Mouse (Mus musculus) CH12.LX (cell line): ENCODE measurements around the gene Wdr26. TPM values are rescaled to one million over a fixed set of nuclear protein-coding genes. Genes with fewer than 3 reads are reported as not detected.

Experiments used
- DNase-seq: peaks from one replicate; pipeline ENCODE4 v3.0.0-alpha.2; 2013; ENCODE audit errors: extremely low read depth
- H3K27ac ChIP-seq: 2 replicates; pipeline ENCODE4 v1.5.1; 2012; ENCODE audit warnings: low read depth, mild to moderate bottlenecking, control low read depth, moderate library complexity; ENCODE audit not compliant: insufficient read depth
- H3K27me3 ChIP-seq: replicated peaks from 2 replicates; pipeline ENCODE3; 2012; ENCODE audit warnings: inconsistent platforms
- H3K36me3 ChIP-seq, 2 experiments: replicated peaks in 1 of 2; 2 replicates each; pipeline versions ENCODE3 to v1.6.1; 2012; ENCODE audit warnings: inconsistent platforms in 1 of 2, low read length in 1 of 2, mild to moderate bottlenecking in 1 of 2, mixed read lengths in 1 of 2, moderate library complexity in 1 of 2; ENCODE audit not compliant: control insufficient read depth in 1 of 2, insufficient read depth in 1 of 2
- H3K4me1 ChIP-seq, 2 experiments: 2 replicates each; pipeline ENCODE4 v1.6.1; 2012; ENCODE audit warnings: inconsistent platforms in 1 of 2, moderate library complexity in 1 of 2; ENCODE audit not compliant: insufficient read depth in 2 of 2, control insufficient read depth in 1 of 2
- H3K4me2 ChIP-seq: 2 replicates; pipeline ENCODE4 v1.6.1; 2012; ENCODE audit warnings: low read depth, mild to moderate bottlenecking, control low read depth; ENCODE audit not compliant: poor library complexity, insufficient read depth, severe bottlenecking
- H3K4me3 ChIP-seq, 3 experiments: fragments of 150-350 bp in 1 of 3; sonication (generic) in 1 of 3; replicated peaks in 1 of 3; 2 replicates each; pipeline versions ENCODE3 to v1.5.1; 2011 to 2012; ENCODE audit warnings: low read depth in 2 of 3, low read length in 2 of 3, mild to moderate bottlenecking in 2 of 3, moderate library complexity in 2 of 3, control low read depth in 1 of 3, improper control_type of control experiment in 1 of 3, inconsistent platforms in 1 of 3, mixed read lengths in 1 of 3; ENCODE audit not compliant: poor library complexity in 1 of 3
- H3K79me2 ChIP-seq: replicated peaks from 2 replicates; pipeline ENCODE4 v1.6.1; 2012; ENCODE audit warnings: mild to moderate bottlenecking, moderate library complexity; ENCODE audit not compliant: control insufficient read depth, poor library complexity, insufficient read depth, severe bottlenecking; ENCODE audit errors: extremely low read depth
- H3K9ac ChIP-seq: 2 replicates; pipeline ENCODE4 v1.6.1; 2012; ENCODE audit warnings: low read depth, mild to moderate bottlenecking, control low read depth, moderate library complexity; ENCODE audit not compliant: insufficient read depth
- H3K9me3 ChIP-seq: replicated peaks from 2 replicates; pipeline ENCODE3; 2012; ENCODE audit warnings: low read length, inconsistent platforms, mixed read lengths
- BHLHE40 ChIP-seq: IDR thresholded peaks from 2 replicates; pipeline ENCODE4 v1.6.1; 2011; ENCODE audit warnings: mild to moderate bottlenecking, low read depth, low read length, improper control_type of control experiment
- CHD2 ChIP-seq: IDR thresholded peaks from 2 replicates; pipeline ENCODE4 v1.6.1; 2011; ENCODE audit warnings: low read length, improper control_type of control experiment
- E2F4 ChIP-seq: IDR thresholded peaks from 2 replicates; pipeline ENCODE4 v1.6.1; 2011; ENCODE audit warnings: low read depth, low read length, improper control_type of control experiment; ENCODE audit not compliant: insufficient replicate concordance
- ELF1 ChIP-seq: IDR thresholded peaks from 2 replicates; pipeline ENCODE4 v1.6.1; 2014; ENCODE audit warnings: low read depth, mild to moderate bottlenecking, inconsistent platforms, low read length, improper control_type of control experiment
- EP300 ChIP-seq: IDR thresholded peaks from 2 replicates; pipeline ENCODE4 v1.6.1; 2011; ENCODE audit warnings: low read length, improper control_type of control experiment
- ETS1 ChIP-seq: conservative IDR thresholded peaks from 2 replicates; pipeline ENCODE4 v1.6.1; 2012; ENCODE audit warnings: low read depth, mild to moderate bottlenecking, inconsistent platforms, low read length, improper control_type of control experiment, moderate library complexity
- GABPA ChIP-seq: IDR thresholded peaks from 2 replicates; pipeline ENCODE4 v1.6.1; 2012; ENCODE audit warnings: low read depth, low read length, improper control_type of control experiment, inconsistent platforms; ENCODE audit not compliant: insufficient replicate concordance
- IRF4 ChIP-seq: IDR thresholded peaks from 2 replicates; pipeline ENCODE4 v1.6.1; 2014; ENCODE audit warnings: low read depth, mild to moderate bottlenecking, inconsistent platforms, low read length, improper control_type of control experiment
- KAT2A ChIP-seq: IDR thresholded peaks from 2 replicates; pipeline ENCODE4 v1.6.1; 2012; ENCODE audit warnings: low read length, improper control_type of control experiment, inconsistent platforms; ENCODE audit not compliant: insufficient replicate concordance
- MAFK ChIP-seq: IDR thresholded peaks from 2 replicates; pipeline ENCODE4 v1.6.1; 2011; ENCODE audit warnings: low read length, improper control_type of control experiment; ENCODE audit not compliant: insufficient replicate concordance
- MAX ChIP-seq: IDR thresholded peaks from 2 replicates; pipeline ENCODE4 v1.6.1; 2011; ENCODE audit warnings: low read length, improper control_type of control experiment
- MEF2A ChIP-seq: IDR thresholded peaks from 2 replicates; pipeline ENCODE4 v1.6.1; 2014; ENCODE audit warnings: low read depth, mild to moderate bottlenecking, inconsistent platforms, low read length, improper control_type of control experiment, borderline replicate concordance
- MYC ChIP-seq: IDR thresholded peaks from 2 replicates; pipeline ENCODE4 v1.6.1; 2011; ENCODE audit warnings: low read depth, mild to moderate bottlenecking, improper control_type of control experiment, low read length
- NRF1 ChIP-seq: IDR thresholded peaks from 2 replicates; pipeline ENCODE4 v1.6.1; 2014; ENCODE audit warnings: low read depth, mild to moderate bottlenecking, inconsistent platforms, low read length, improper control_type of control experiment, moderate library complexity
- POLR2A ChIP-seq: IDR thresholded peaks from 2 replicates; pipeline ENCODE4 v1.6.1; 2011; ENCODE audit warnings: low read depth, mild to moderate bottlenecking, improper control_type of control experiment, low read length
- POLR2AphosphoS2 ChIP-seq: IDR thresholded peaks from 2 replicates; pipeline ENCODE4 v1.6.1; 2011; ENCODE audit warnings: low read depth, low read length, improper control_type of control experiment
- SIN3A ChIP-seq: IDR thresholded peaks from 2 replicates; pipeline ENCODE4 v1.6.1; 2012; ENCODE audit warnings: low read length, improper control_type of control experiment, inconsistent platforms
- SMC3 ChIP-seq: IDR thresholded peaks from 2 replicates; pipeline ENCODE4 v1.6.1; 2011; ENCODE audit warnings: low read depth, low read length, improper control_type of control experiment
- TBP ChIP-seq: conservative IDR thresholded peaks from 2 replicates; pipeline ENCODE4 v1.6.1; 2011; ENCODE audit warnings: low read depth, low read length, improper control_type of control experiment
- TCF12 ChIP-seq: IDR thresholded peaks from 2 replicates; pipeline ENCODE4 v1.6.1; 2014; ENCODE audit warnings: low read depth, mild to moderate bottlenecking, inconsistent platforms, low read length, improper control_type of control experiment
- USF1 ChIP-seq: IDR thresholded peaks from 2 replicates; pipeline ENCODE4 v1.6.1; 2014; ENCODE audit warnings: low read depth, mild to moderate bottlenecking, inconsistent platforms, low read length, improper control_type of control experiment
- ZC3H11A ChIP-seq: IDR thresholded peaks from 2 replicates; pipeline ENCODE4 v1.6.1; 2012; ENCODE audit warnings: low read depth, mild to moderate bottlenecking, inconsistent platforms, low read length, improper control_type of control experiment
- ZMIZ1 ChIP-seq: IDR thresholded peaks from 2 replicates; pipeline ENCODE4 v1.6.1; 2012; ENCODE audit warnings: low read depth, mild to moderate bottlenecking, inconsistent platforms, low read length, improper control_type of control experiment
- dilution Hi-C: fragments of 300-500 bp; cut with MboI; formaldehyde crosslinking; loops from 2 replicates; pipeline ENCODE4 v1.14.3; 2020; ENCODE audit warnings: low sequenced_read_pairs; ENCODE audit not compliant: extremely low pct_unique_long_range_greater_than_20kb, extremely low pct_ligation_motif_present
- in situ Hi-C: fragments of 300-500 bp; cut with MboI; formaldehyde crosslinking; loops from 3 replicates; pipeline ENCODE4 v1.14.3; 2019; ENCODE audit warnings: low sequenced_read_pairs, low pct_ligation_motif_present, low pct_unique_long_range_greater_than_20kb, mixed read lengths
- polyA plus RNA-seq: library from polyadenylated mRNA; unstranded; fragments of >175 nt; gene quantifications from 2 replicates; pipeline ENCODE4 v1.2.1, GENCODE M21; 2012; ENCODE audit warnings: low read depth; ENCODE audit not compliant: insufficient read length
- total RNA-seq, 2 experiments: library from RNA; depleted of rRNA; stranded (reverse); fragments of 300-350 nt in 1 of 2; fragments of >200 nt in 1 of 2; gene quantifications; 2 replicates each; pipeline ENCODE4 v1.2.3; 2012 to 2014

The Wdr26 gene
- total and polyA plus RNA-seq, 3 experiments: 32.4 to 65.0 (median 34.2) TPM

DNA sequence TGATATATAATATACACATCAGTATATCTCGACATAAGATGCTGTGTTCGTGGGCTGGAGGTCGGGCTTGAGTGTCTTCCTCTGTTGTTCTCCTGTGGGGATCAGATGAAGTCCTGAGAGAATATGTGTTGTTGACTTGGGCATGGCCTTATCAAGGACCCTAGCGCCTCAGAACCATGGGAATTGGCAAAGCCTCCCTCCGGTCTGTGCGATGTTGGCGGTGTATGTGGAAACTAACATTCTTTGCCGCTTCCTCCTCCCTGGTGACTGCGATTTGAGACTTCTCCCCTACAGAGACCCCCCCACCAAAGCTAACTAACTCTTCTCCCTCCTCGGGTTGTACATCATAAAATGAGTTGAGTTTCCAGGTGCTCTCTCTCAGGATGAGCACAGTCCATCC is 48.6 kb upstream of the Wdr26 start:
- TF ChIP-seq ZC3H11A (no peak), MEF2A (no peak), EP300 (no peak), MYC (no peak), ZMIZ1 (no peak), MAFK (no peak), KAT2A (no peak), ELF1 (no peak), POLR2AphosphoS2 (no peak), IRF4 (no peak), SMC3 (no peak), MAX (no peak), BHLHE40 (no peak), TBP (no peak), USF1 (no peak)
- TF ChIP-seq, all 38 proteins: peak for 0
- peak overlapping the region; percentile 86 for H3K27ac ChIP-seq
- H3K4me1 ChIP-seq: peaks cover 29 to 58% of the 10 kb centered on the region in 2 experiments
- H3K79me2 ChIP-seq: no peaks in the 10 kb centered on the region
- dilution Hi-C loops (no loop called here), in situ Hi-C loops (no loop called here)
- no peaks in the 10 kb centered on the region for H3K36me3 ChIP-seq
- no peak overlapping the region for H3K4me3 ChIP-seq
- DNase-seq: no peak
- peaks cover 2% of the 10 kb centered on the region for H3K9me3 ChIP-seq
- H3K27me3 ChIP-seq: no peaks in the 10 kb centered on the region
- 0 out of 2 replicates have a peak overlapping the region, but pooled peaks have one; percentile 45 for H3K9ac ChIP-seq
- peak overlapping the region; percentile 34 for H3K4me2 ChIP-seq

DNA sequence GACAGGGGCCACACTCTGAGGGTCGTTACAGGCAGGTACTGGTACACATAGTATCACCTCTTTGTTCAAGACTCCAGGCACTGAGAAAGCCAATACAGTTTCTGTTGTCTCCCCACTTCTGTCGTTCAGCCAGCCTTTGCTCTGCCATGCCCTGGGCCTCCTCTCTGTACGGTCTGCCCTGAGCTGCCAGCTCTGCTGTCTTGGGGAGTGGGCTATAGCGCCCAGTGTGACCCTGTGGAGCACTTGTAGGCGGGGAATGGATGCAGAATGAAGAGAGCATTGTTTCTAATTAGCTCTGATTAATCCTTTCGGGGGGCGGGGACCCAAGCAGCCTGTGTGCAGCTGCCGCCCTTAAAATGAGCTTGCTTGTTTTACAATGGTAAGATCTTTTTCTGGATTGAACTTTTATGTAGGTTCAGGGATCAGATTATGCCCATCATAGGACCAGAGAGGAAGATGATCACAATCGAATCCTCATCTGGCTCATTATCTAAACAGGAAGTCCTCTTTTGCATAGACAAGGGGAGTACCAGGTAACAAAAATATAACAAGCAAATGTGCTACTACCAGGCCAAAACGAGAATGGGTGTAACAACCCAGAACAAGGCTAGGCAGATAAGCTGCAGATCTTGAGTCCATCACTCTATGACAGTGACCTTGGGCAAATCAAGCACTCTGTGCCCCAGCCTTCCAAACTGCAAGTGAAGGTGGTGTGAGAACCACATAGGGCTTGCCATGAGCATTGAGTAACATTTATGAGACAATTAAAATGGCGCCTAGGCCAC is 48.0 kb upstream of the Wdr26 start:
- Histone ChIP-seq H3K27ac (peak overlapping the region; percentile 86), H3K79me2 (no peaks in the 10 kb centered on the region), H3K4me2 (peak overlapping the region; percentile 16; the same call in 1 of the 2 replicates), H3K9ac (peak overlapping the region; percentile 45; the same call in 1 of the 2 replicates), H3K27me3 (no peaks in the 10 kb centered on the region), H3K4me1 (peaks cover 31 to 64% of the 10 kb centered on the region in 2 experiments), H3K36me3 (no peaks in the 10 kb centered on the region), H3K4me3 (no peak overlapping the region), H3K9me3 (peaks cover 2% of the 10 kb centered on the region)
- dilution Hi-C loops: no loop called here
- in situ Hi-C loops: no loop called here
- no peak; the same call in 1 of the 2 replicates for TF ChIP-seq ELF1
- TF ChIP-seq MYC: 0 out of 2 replicates have a peak, but pooled peaks have one; percentile 28
- no peak for TF ChIP-seq MAFK
- no peak for TF ChIP-seq CHD2
- peak; percentile 59; the same call in 1 of the 2 replicates for TF ChIP-seq TBP
- TF ChIP-seq E2F4: no peak
- TF ChIP-seq TCF12: peak; percentile 32; the same call in 1 of the 2 replicates
- peak; percentile 34 for TF ChIP-seq ETS1
- no peak for TF ChIP-seq GABPA
- TF ChIP-seq SIN3A: 0 out of 2 replicates have a peak, but pooled peaks have one; percentile 7
- peak; percentile 23; the same call in 1 of the 2 replicates for TF ChIP-seq BHLHE40
- peak; percentile 42; the same call in 1 of the 2 replicates for TF ChIP-seq POLR2A
- TF ChIP-seq MEF2A: peak; percentile 69; the same call in 1 of the 2 replicates
- TF ChIP-seq NRF1: no peak
- DNase-seq: peak; percentile 54
